Mouse (Mus musculus) stomach, postnatal 0 days (tissue): Measurements from ENCODE around the gene Nufip2. TPM values are rescaled to one million over a fixed set of nuclear protein-coding genes. Genes with fewer than 3 reads are reported as not detected.
A peak's percentile ranks its signal among the peaks of the same experiment; 100 is the strongest.

Experiments used
- ATAC-seq: fragments of 200-750 bp; cut with Nextera tagmentation; 2 replicates; pipeline ENCODE4 v1.8.0; 2017; ENCODE audit not compliant: low FRiP score, low TSS enrichment
- DNase-seq: peaks from one replicate; pipeline ENCODE4 v3.0.0-alpha.2; 2016; ENCODE audit warnings: low spot score
- H3K27ac ChIP-seq: fragments of 300-500 bp; sonication (generic); replicated peaks from 2 replicates; pipeline ENCODE4 v1.5.1; 2014; ENCODE audit warnings: mild to moderate bottlenecking, control low read depth
- H3K27me3 ChIP-seq: fragments of 300-500 bp; sonication (generic); 2 replicates; pipeline ENCODE4 v1.6.1; 2014; ENCODE audit warnings: low read length; ENCODE audit not compliant: control insufficient read depth, insufficient read depth
- H3K36me3 ChIP-seq: fragments of 300-500 bp; sonication (generic); 2 replicates; pipeline ENCODE4 v1.6.1; 2014; ENCODE audit warnings: low read length, mixed read lengths; ENCODE audit not compliant: control insufficient read depth, insufficient read depth
- H3K4me1 ChIP-seq: fragments of 300-500 bp; sonication (generic); replicated peaks from 2 replicates; pipeline ENCODE4 v1.6.1; 2014; ENCODE audit warnings: antibody characterized with exemption; ENCODE audit not compliant: control insufficient read depth, insufficient read depth
- H3K4me2 ChIP-seq: fragments of 300-500 bp; sonication (generic); replicated peaks from 2 replicates; pipeline ENCODE4 v1.6.1; 2014; ENCODE audit warnings: low read depth, mild to moderate bottlenecking, control low read depth, moderate library complexity
- H3K4me3 ChIP-seq: fragments of 300-500 bp; sonication (generic); 2 replicates; pipeline ENCODE4 v1.5.1; 2014; ENCODE audit warnings: low read depth, low read length, control low read depth
- H3K9ac ChIP-seq: fragments of 300-500 bp; sonication (generic); 2 replicates; pipeline ENCODE4 v1.6.1; 2014; ENCODE audit warnings: mild to moderate bottlenecking, low read length, control low read depth, mixed read lengths
- H3K9me3 ChIP-seq: fragments of 300-500 bp; sonication (generic); 2 replicates; pipeline ENCODE4 v1.6.1; 2016; ENCODE audit warnings: low read length; ENCODE audit not compliant: control insufficient read depth
- CTCF ChIP-seq: IDR thresholded peaks from 2 replicates; pipeline ENCODE4 v1.5.1; 2016; ENCODE audit warnings: antibody characterized with exemption, low read depth, mild to moderate bottlenecking, moderate library complexity
- EP300 ChIP-seq: optimal IDR thresholded peaks from 2 replicates; pipeline ENCODE3; 2016; ENCODE audit warnings: antibody characterized with exemption
- WGBS: fragments of 180-500 bp; shearing (Covaris S2); extraction: QIAGEN DNeasy Blood & Tissue Kit; methylation state at CpG from one replicate; pipeline ENCODE4 v1.1.7; 2014; 5-methylcytosine and 5-hydroxymethylcytosine counted together
- polyA plus RNA-seq: library from polyadenylated mRNA; unstranded; fragments of >200 nt; fragmentation: Nextera tagmentation; extraction: Ambion mirVana; gene quantifications from 2 replicates; pipeline ENCODE4 v1.2.1, GENCODE M21; 2015

Nufip2 gene
- polyA plus RNA-seq, 1 experiment from 2014 or later, result 2.8 TPM

DNA sequence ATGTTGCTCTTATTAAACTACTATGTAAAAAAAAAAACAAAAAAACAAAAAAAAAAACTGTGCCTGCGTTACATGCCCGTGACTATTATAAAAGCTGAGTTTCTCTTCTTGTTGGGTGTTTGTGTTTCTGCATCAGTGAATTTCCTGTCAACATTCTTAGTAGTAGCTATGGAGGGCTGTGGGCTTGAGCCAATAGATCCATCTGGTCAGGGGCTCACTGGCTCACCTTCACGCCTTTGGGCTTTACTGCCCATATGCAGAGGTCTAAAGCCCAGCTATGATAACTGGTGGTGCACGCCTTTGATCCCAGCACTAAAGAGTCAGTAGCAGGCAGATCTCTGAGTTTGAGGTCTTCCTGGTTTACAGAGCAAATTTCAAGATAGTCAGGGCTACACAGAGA, 83.5 kb downstream of the Nufip2 start:
- Histone ChIP-seq H3K4me3 (no peak overlapping the region), H3K4me1 (peaks cover 5% of the 10 kb centered on the region), H3K36me3 (no peaks in the 10 kb centered on the region), H3K27me3 (no peaks in the 10 kb centered on the region), H3K27ac (no peak overlapping the region), H3K9me3 (no peaks in the 10 kb centered on the region), H3K9ac (no peak overlapping the region), H3K4me2 (no peak overlapping the region)
- no peak for DNase-seq
- TF ChIP-seq CTCF (no peak), EP300 (no peak)
- no peak for ATAC-seq
- WGBS, result 83% methylated on average over 4 of the region's 4 CpGs

DNA sequence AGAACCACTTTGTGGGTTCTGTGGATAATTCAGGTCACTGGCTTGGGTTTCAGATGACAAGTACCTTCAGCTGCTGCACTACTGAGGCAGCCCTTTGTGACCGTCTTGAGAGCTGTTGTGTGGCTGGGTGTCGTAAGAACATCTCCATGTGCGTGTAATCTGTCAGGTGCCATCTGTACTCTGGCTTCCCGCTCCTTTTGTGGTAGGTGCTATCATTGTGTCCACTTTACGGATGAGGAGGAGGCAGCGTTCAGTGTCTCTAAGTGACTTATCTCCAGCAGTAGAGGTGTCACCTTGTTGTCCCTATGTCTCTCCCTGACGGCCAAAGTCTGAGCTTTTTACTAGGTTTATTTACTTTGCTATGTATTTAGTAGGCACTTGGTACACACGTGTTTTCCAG, 84.4 kb downstream of the Nufip2 start:
- TF ChIP-seq EP300, result no peak
- TF ChIP-seq CTCF, result no peak

DNA sequence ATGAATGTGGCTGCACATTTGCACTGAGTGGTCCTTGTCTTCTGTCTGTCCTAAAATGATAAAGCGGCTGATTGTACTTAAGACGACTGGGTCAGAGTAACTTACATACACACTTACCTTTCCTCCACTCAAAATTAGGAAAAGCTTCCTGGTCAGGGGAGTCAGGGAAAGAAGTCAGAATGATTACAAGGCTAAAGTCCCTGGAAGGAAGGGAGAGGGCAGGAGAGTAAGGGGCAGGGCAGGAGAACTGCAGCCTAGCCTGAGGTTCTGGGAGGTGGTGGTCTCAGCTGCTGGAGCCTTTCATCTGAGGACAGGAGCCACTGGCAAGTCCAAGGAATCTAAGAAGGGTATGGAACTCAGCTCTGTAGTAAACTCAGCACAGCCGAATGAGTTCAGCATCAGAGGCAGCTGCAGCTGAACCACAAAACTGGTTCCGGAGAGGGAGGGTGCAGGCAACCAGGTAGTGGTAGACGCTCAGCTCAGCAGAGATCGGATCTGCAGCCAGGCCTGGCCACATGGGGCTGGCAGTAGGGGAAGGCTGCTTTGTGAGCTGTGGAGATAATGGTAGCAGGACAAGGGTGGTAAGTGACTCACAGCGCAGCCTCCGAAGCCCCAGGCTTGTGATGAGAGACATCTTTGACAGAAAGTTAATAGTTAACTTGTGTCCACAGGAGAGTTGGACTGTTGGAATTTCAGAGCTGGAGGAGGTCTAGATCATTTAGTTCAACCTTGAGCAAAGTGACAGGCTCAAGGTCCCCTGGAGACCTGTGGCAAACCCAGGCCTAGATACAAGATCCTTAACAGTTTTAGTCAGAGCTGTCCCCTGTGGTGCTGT, 86.1 kb downstream of the Nufip2 start:
- Histone ChIP-seq H3K9ac (peak overlapping the region; percentile 35; the same call in 1 of the 2 replicates), H3K4me3 (no peak overlapping the region), H3K27ac (peak overlapping the region; percentile 78), H3K4me2 (no peak overlapping the region), H3K4me1 (no peaks in the 10 kb centered on the region), H3K9me3 (no peaks in the 10 kb centered on the region), H3K27me3 (no peaks in the 10 kb centered on the region), H3K36me3 (no peaks in the 10 kb centered on the region)
- DNase-seq, result peak; percentile 76
- peak; percentile 93 for ATAC-seq
- WGBS, result 43% methylated on average over 8 of the region's 8 CpGs
- TF ChIP-seq CTCF, result no peak
- no peak for TF ChIP-seq EP300

More for the DNA sequence above, 84.4 kb downstream of the Nufip2 start:
- Histone ChIP-seq H3K9ac (no peak overlapping the region), H3K27me3 (no peaks in the 10 kb centered on the region), H3K4me2 (no peak overlapping the region), H3K27ac (no peak overlapping the region), H3K9me3 (no peaks in the 10 kb centered on the region), H3K36me3 (no peaks in the 10 kb centered on the region), H3K4me1 (peaks cover 2% of the 10 kb centered on the region; the same call in 1 of the 2 replicates), H3K4me3 (no peak overlapping the region)
- DNase-seq (no peak), ATAC-seq (no peak)
- WGBS, result 68% methylated on average over 8 of the region's 8 CpGs

DNA sequence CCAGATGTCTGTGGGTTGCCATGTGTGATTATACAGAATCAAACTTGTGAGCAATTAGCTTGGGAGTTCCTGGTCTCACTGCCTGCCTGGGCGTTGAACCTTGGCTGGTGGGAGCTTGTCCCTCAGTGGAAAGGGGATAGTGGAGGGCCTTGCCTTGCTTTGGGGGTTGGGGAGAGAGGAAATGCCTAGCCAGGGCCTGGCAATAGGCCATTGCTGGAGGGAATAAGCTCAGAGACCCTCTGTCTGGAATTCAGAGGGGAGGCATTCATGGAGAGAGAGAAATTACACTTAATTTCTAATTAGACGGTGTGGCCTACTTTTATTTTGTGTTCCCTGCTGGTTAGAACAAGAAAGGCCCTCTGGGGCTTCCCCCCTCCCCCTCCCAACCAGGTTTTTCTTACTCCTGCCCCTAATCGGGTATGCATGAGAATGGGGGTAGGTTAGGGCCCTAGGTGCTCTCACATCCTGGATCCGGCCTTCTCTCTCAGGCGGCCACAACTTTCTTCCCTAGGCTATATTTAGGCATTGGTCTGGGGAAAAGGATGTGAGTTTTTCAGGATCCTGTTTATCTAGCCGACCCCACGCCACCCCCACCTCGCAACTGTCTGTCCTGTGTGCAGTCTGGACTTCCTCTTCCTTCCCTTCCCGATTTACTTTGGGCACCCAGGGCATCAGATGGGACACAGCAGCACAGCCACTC, 89.9 kb downstream of the Nufip2 start:
- DNase-seq, result no peak
- Histone ChIP-seq H3K4me1 (0 out of 2 replicates have a peak, but pooled peaks cover under 1% of the 10 kb centered on the region), H3K4me2 (no peak overlapping the region), H3K9ac (no peak overlapping the region), H3K27ac (no peak overlapping the region), H3K36me3 (peaks cover 9% of the 10 kb centered on the region), H3K4me3 (no peak overlapping the region), H3K9me3 (no peaks in the 10 kb centered on the region), H3K27me3 (no peaks in the 10 kb centered on the region)
- ATAC-seq, result no peak
- TF ChIP-seq EP300 (no peak), CTCF (no peak)
- 72% methylated on average over 9 of the region's 9 CpGs for WGBS

DNA sequence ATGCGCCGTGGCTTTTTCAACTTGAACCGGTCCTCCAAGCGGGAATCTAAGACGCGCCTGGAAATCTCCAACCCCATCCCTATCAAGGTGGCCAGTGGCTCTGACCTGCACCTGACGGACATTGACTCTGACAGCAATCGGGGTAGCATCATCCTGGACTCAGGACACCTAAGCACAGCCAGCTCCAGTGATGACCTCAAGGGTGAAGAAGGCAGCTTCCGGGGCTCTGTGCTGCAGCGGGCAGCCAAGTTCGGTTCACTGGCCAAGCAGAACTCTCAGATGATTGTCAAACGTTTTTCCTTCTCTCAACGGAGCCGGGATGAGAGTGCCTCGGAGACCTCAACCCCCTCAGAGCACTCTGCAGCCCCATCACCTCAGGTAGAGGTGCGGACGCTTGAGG, 91.5 kb downstream of the Nufip2 start:
- no peak for DNase-seq
- Histone ChIP-seq H3K27me3 (no peaks in the 10 kb centered on the region), H3K4me1 (0 out of 2 replicates have a peak, but pooled peaks cover 2% of the 10 kb centered on the region), H3K4me3 (no peak overlapping the region), H3K4me2 (no peak overlapping the region), H3K9ac (no peak overlapping the region), H3K9me3 (no peaks in the 10 kb centered on the region), H3K36me3 (peaks cover 9% of the 10 kb centered on the region), H3K27ac (no peak overlapping the region)
- WGBS, result 93% methylated on average over 17 of the region's 17 CpGs
- no peak for ATAC-seq
- TF ChIP-seq EP300, result no peak
- no peak for TF ChIP-seq CTCF

DNA sequence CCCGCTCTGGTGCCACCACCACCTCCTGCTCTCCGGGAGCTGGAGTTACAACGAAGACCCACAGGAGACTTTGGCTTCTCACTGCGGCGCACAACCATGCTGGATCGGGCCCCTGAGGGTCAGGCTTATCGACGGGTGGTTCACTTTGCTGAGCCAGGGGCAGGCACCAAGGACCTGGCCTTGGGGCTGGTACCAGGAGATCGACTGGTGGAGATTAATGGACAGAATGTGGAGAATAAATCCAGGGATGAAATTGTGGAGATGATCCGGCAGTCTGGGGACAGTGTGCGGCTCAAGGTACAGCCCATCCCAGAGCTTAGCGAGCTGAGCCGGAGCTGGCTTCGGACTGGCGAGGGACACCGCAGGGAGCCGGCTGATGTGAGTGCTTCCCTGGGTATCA, 92.0 kb downstream of the Nufip2 start:
- WGBS, result 92% methylated on average over 17 of the region's 17 CpGs
- no peak overlapping the region for H3K4me2 ChIP-seq
- no peak for DNase-seq
- no peak for ATAC-seq
- H3K4me1 ChIP-seq, result 0 out of 2 replicates have a peak, but pooled peaks cover 2% of the 10 kb centered on the region
- no peak overlapping the region for H3K4me3 ChIP-seq
- no peak overlapping the region for H3K9ac ChIP-seq
- no peak for TF ChIP-seq CTCF
- TF ChIP-seq EP300, result no peak
- no peaks in the 10 kb centered on the region for H3K27me3 ChIP-seq
- peaks cover 9% of the 10 kb centered on the region for H3K36me3 ChIP-seq
- no peaks in the 10 kb centered on the region for H3K9me3 ChIP-seq
- no peak overlapping the region for H3K27ac ChIP-seq
